12 mouse cellular contexts compared by ENCODE assay signal in genomic region chr9:49851522-49851921, GRCm38 (mm10).
"Had no signal": no experiment of that assay in that cellular context is flagged by ENCODE, and none has a peak within 500 bp of the region (broad histone marks: within the 10 kb centered on the region; RNA-seq: fewer than 3 reads in every experiment).

No protein-coding gene starts in this region.

- ATAC-seq: intestine, embryonic 15.5 days; midbrain, embryonic 16.5 days had no signal

- H3K4me1 ChIP-seq: intestine, embryonic 15.5 days; liver, embryonic 13.5 days had no signal

- H3K27ac ChIP-seq: intestine, embryonic 15.5 days; limb, embryonic 12.5 days; liver, embryonic 13.5 days; midbrain, embryonic 12.5 days; stomach, postnatal 0 days had no signal

- H3K4me3 ChIP-seq: intestine, embryonic 15.5 days; limb, embryonic 12.5 days; liver, embryonic 13.5 days; midbrain, embryonic 12.5 days had no signal

- H3K27me3 ChIP-seq: intestine, embryonic 15.5 days; limb, embryonic 12.5 days; liver, embryonic 13.5 days; midbrain, embryonic 12.5 days had no signal

- H3K9me3 ChIP-seq: intestine, embryonic 15.5 days; limb, embryonic 12.5 days; liver, embryonic 13.5 days; midbrain, embryonic 12.5 days had no signal

- H3K4me2 ChIP-seq: intestine, embryonic 15.5 days; limb, embryonic 12.5 days; liver, embryonic 13.5 days; midbrain, embryonic 12.5 days had no signal

- H3K9ac ChIP-seq: intestine, embryonic 15.5 days; limb, embryonic 12.5 days; liver, embryonic 13.5 days; midbrain, embryonic 12.5 days had no signal

- H3K36me3 ChIP-seq: intestine, embryonic 15.5 days; limb, embryonic 12.5 days; liver, embryonic 13.5 days; midbrain, embryonic 12.5 days had no signal

- DNase-seq: kidney, adult 2 months; kidney, postnatal 25 days; liver; liver, embryonic 13.5 days; lung, adult 18-20 months; thymus, adult 18-20 months; thymus, postnatal 14 days had no signal
